Mouse (Mus musculus): ENCODE measurements at regions not wholly inside any gene's neighbourhood (a gene's known extent, or its start where the extent isn't known, plus 50 kb on each side); places are given as distances from the start of the nearest gene placed in this dataset.

DNA sequence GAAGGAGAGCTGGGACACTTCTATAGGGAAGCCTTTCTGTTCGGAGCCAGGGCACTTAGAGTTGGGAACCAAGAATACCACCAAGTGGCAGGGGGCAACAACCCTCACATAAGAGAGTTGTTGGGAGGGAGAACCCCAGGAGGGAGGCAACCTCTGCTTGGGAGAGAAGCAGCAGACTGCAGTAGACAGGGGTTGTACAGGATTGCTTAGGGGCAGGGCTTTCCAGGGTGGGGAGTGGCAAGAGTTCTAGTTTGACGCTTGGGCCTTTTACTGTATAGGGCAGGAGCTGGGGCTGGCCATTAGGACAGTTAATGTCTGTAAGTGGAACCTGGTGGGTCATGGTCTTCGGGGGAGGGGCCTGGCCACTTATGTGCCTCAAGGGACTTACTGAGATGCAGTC lies 57.1 kb upstream of the Ssx2ip start:
- H3K27me3 ChIP-seq (replicated peaks) = no peaks in the 10 kb centered on the region
- H3K9me3 ChIP-seq (replicated peaks) = no peaks in the 10 kb centered on the region
- H3K9ac ChIP-seq = no peak overlapping the region
- no peak overlapping the region for H3K27ac ChIP-seq (ENCODE audit: poor library complexity, severe bottlenecking)
- H3K4me2 ChIP-seq = no peak overlapping the region
- 0 out of 2 replicates have a peak, but pooled peaks cover 3% of the 10 kb centered on the region for H3K4me1 ChIP-seq (replicated peaks)
- H3K4me3 ChIP-seq = no peak overlapping the region
- ATAC-seq (ENCODE audit: insufficient number of reproducible peaks, low FRiP score) = no peak
- WGBS = 75% methylated on average over 3 of the region's 3 CpGs
- no peaks in the 10 kb centered on the region for H3K36me3 ChIP-seq

DNA sequence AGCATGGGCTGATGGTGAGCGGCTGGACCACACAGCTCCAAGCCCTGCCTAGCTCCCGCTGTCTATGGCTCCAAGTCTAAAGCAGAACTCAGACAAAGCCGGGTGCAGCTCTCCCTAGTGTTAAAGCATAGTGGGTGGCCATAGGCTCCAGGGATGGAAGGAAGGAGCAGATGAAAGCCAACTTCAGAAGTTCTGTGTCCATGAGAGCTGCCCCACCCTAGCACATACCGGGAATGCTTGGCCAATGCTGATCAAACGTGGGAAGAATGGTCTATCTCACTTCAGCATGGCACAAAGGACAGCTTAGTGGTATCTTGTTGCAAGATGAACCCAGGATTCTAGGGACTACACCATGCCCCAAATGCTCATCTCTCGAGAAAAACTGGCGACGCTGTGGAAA lies 55.5 kb upstream of the Ssx2ip start:
- H3K9ac ChIP-seq = no peak overlapping the region
- no peak overlapping the region for H3K27ac ChIP-seq (ENCODE audit: poor library complexity, severe bottlenecking)
- no peak overlapping the region for H3K4me3 ChIP-seq
- ATAC-seq (ENCODE audit: insufficient number of reproducible peaks, low FRiP score) = no peak
- H3K36me3 ChIP-seq = no peaks in the 10 kb centered on the region
- no peaks in the 10 kb centered on the region for H3K9me3 ChIP-seq (replicated peaks)
- H3K4me1 ChIP-seq (replicated peaks) = 0 out of 2 replicates have a peak, but pooled peaks cover 3% of the 10 kb centered on the region
- H3K27me3 ChIP-seq (replicated peaks) = no peaks in the 10 kb centered on the region
- WGBS = 80% methylated on average over 8 of the region's 8 CpGs
- no peak overlapping the region for H3K4me2 ChIP-seq

DNA sequence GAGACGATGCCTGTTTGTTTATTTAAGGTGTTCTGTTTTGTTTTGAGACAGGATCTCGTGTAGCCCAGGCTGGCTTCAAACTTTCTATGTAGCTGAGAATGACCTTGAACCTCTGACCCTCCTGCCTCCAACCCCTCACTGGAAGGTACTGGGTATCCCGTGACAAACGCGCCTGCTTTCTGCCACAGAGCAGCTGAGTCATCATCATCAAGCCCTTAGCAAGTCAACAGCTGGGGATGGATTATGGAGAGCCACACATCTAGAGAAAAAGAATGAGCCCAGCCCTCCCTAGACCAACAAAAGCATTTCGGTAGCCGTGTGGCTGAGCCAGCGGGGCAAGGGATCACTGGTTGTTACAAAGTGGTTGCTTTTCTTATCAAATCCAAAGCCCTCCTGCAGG lies 55.0 kb upstream of the Ssx2ip start:
- no peak overlapping the region for H3K9ac ChIP-seq
- 60% methylated on average over 8 of the region's 8 CpGs for WGBS
- no peaks in the 10 kb centered on the region for H3K27me3 ChIP-seq (replicated peaks)
- no peaks in the 10 kb centered on the region for H3K36me3 ChIP-seq
- no peak overlapping the region for H3K27ac ChIP-seq (ENCODE audit: poor library complexity, severe bottlenecking)
- H3K4me3 ChIP-seq = no peak overlapping the region
- no peak overlapping the region for H3K4me2 ChIP-seq
- H3K9me3 ChIP-seq (replicated peaks) = no peaks in the 10 kb centered on the region
- ATAC-seq (ENCODE audit: insufficient number of reproducible peaks, low FRiP score) = no peak
- H3K4me1 ChIP-seq (replicated peaks) = 0 out of 2 replicates have a peak, but pooled peaks cover 3% of the 10 kb centered on the region

GRCm38 (mm10) chr3:146350126-146350525 lies 54.3 kb upstream of the Ssx2ip start:
- Histone ChIP-seq H3K27me3 (replicated peaks) (no peaks in the 10 kb centered on the region), H3K9me3 (replicated peaks) (no peaks in the 10 kb centered on the region), H3K4me1 (replicated peaks) (0 out of 2 replicates have a peak, but pooled peaks cover 3% of the 10 kb centered on the region), H3K9ac (no peak overlapping the region), H3K36me3 (no peaks in the 10 kb centered on the region), H3K27ac (ENCODE audit: poor library complexity, severe bottlenecking) (no peak overlapping the region), H3K4me2 (no peak overlapping the region), H3K4me3 (no peak overlapping the region)
- WGBS = 87% methylated on average over 9 of the region's 9 CpGs
- no peak for ATAC-seq (ENCODE audit: insufficient number of reproducible peaks, low FRiP score)

- Histone ChIP-seq H3K4me1 (replicated peaks) (no peaks in the 10 kb centered on the region), H3K9ac (no peak overlapping the region), H3K36me3 (no peaks in the 10 kb centered on the region), H3K27ac (ENCODE audit: poor library complexity, severe bottlenecking) (no peak overlapping the region), H3K4me2 (no peak overlapping the region), H3K9me3 (replicated peaks) (no peaks in the 10 kb centered on the region), H3K4me3 (no peak overlapping the region), H3K27me3 (replicated peaks) (no peaks in the 10 kb centered on the region)
- ATAC-seq (ENCODE audit: insufficient number of reproducible peaks, low FRiP score) = no peak
- 88% methylated on average over 1 of the region's 1 CpGs for WGBS
Observed at GRCm38 (mm10) chr3:146351468-146351867, 53.0 kb upstream of the Ssx2ip start.

- H3K27ac ChIP-seq (ENCODE audit: poor library complexity, severe bottlenecking) = no peak overlapping the region
- H3K4me3 ChIP-seq = no peak overlapping the region
- H3K36me3 ChIP-seq = no peaks in the 10 kb centered on the region
- no peaks in the 10 kb centered on the region for H3K9me3 ChIP-seq (replicated peaks)
- no peak overlapping the region for H3K4me2 ChIP-seq
- no peak for ATAC-seq (ENCODE audit: insufficient number of reproducible peaks, low FRiP score)
- H3K4me1 ChIP-seq (replicated peaks) = no peaks in the 10 kb centered on the region
- 80% methylated on average over 4 of the region's 4 CpGs for WGBS
- no peak overlapping the region for H3K9ac ChIP-seq
- H3K27me3 ChIP-seq (replicated peaks) = no peaks in the 10 kb centered on the region
Observed at GRCm38 (mm10) chr3:146352187-146352586, 52.3 kb upstream of the Ssx2ip start.

DNA sequence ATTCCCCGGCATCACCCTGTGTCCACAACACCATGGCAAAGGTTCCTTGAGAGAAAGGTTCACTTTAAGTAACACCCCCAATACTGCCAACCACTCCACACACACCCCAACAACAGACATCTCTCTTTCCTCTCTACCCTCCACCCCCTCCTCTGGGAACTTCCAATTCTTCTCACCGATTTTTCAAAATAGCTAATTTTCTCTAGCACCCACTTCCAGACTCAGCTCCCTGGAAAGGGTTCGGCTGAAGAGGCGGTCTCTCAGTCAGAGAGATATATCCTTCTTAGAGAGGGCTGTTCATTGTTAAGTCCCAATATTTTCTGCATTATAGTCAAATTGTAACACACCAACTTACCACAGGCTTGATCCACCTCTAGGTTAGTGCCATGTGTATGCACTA lies 50.5 kb upstream of the Ssx2ip start:
- no peaks in the 10 kb centered on the region for H3K36me3 ChIP-seq
- no peaks in the 10 kb centered on the region for H3K4me1 ChIP-seq (replicated peaks)
- ATAC-seq (ENCODE audit: insufficient number of reproducible peaks, low FRiP score) = no peak
- no peak overlapping the region for H3K9ac ChIP-seq
- no peaks in the 10 kb centered on the region for H3K9me3 ChIP-seq (replicated peaks)
- no peak overlapping the region for H3K27ac ChIP-seq (ENCODE audit: poor library complexity, severe bottlenecking)
- H3K4me3 ChIP-seq = no peak overlapping the region
- 83% methylated on average over 4 of the region's 4 CpGs for WGBS
- no peaks in the 10 kb centered on the region for H3K27me3 ChIP-seq (replicated peaks)
- H3K4me2 ChIP-seq = no peak overlapping the region

All from heart, embryonic 12.5 days (tissue).